Mouse (Mus musculus) midbrain, embryonic 16.5 days (tissue): Measurements from ENCODE around the gene Dapp1. TPM values are rescaled to one million over a fixed set of nuclear protein-coding genes. Genes with fewer than 3 reads are reported as not detected.

ENCODE experiments used
- polyA plus RNA-seq: library from polyadenylated mRNA; unstranded; fragments of >200 nt; fragmentation: Nextera tagmentation; extraction: Ambion mirVana; gene quantifications from 2 replicates; pipeline ENCODE4 v1.2.1, GENCODE M21; 2015

The Dapp1 gene
- polyA plus RNA-seq, 1 experiment from 2014 or later: 2.7 TPM

Other genes with a start within 250 kb of the Dapp1 start
- 652 and 731 TPM in 2 replicates for gene H2afz, start 117.1 kb downstream of the Dapp1 start, polyA plus RNA-seq
- 13.4 and 14.3 TPM in 2 replicates for gene Dnajb14, start 113.9 kb downstream of the Dapp1 start, polyA plus RNA-seq
- 132 and 133 TPM in 2 replicates for gene Lamtor3, start 63.0 kb downstream of the Dapp1 start, polyA plus RNA-seq
- 0.06 and 0.08 TPM in 2 replicates for gene 1110002E22Rik, start 83.5 kb upstream of the Dapp1 start, polyA plus RNA-seq
- 0.20 and 0.26 TPM in 2 replicates for gene Gm5105, start 85.8 kb upstream of the Dapp1 start, polyA plus RNA-seq
- gene Trmt10a, start 161.9 kb upstream of the Dapp1 start, polyA plus RNA-seq: 6.9 and 7.9 TPM in 2 replicates
- gene Mttp, start 163.4 kb upstream of the Dapp1 start, polyA plus RNA-seq: 10.2 and 10.3 TPM in 2 replicates
- gene 4930579F01Rik, start 212.3 kb upstream of the Dapp1 start, polyA plus RNA-seq: not detected in 2 replicates
- gene Adh7, start 236.2 kb upstream of the Dapp1 start, polyA plus RNA-seq: 1.3 and 1.6 TPM in 2 replicates